Mouse (Mus musculus) midbrain, postnatal 0 days (tissue): Measurements from ENCODE around the gene Anln. TPM values are rescaled to one million over a fixed set of nuclear protein-coding genes. Genes with fewer than 3 reads are reported as not detected.
"Not testable (repeated sequence)": the region's sequence is repeated elsewhere in the genome, so short reads cannot be mapped to it uniquely, and the experiment has no call there.

Source experiments
- ATAC-seq: fragments of 200-750 bp; cut with Nextera tagmentation; 2 replicates; pipeline ENCODE4 v1.8.0; 2017; ENCODE audit warnings: moderate number of reproducible peaks, mild to moderate bottlenecking, moderate TSS enrichment, moderate library complexity; ENCODE audit not compliant: low FRiP score
- DNase-seq: peaks from one replicate; pipeline ENCODE4 v3.0.0-alpha.2; 2015; ENCODE audit warnings: low spot score
- H3K27ac ChIP-seq: fragments of 300-500 bp; sonication (generic); 2 replicates; pipeline ENCODE4 v1.5.1; 2014; ENCODE audit warnings: low read depth, mild to moderate bottlenecking, low read length, mixed read lengths
- H3K27me3 ChIP-seq: fragments of 300-500 bp; sonication (generic); 2 replicates; pipeline ENCODE4 v1.6.1; 2014; ENCODE audit warnings: low read length, control low read depth, mixed read lengths; ENCODE audit not compliant: insufficient read depth
- H3K36me3 ChIP-seq: fragments of 300-500 bp; sonication (generic); 2 replicates; pipeline ENCODE4 v1.6.1; 2014; ENCODE audit warnings: low read length, control low read depth, mixed read lengths; ENCODE audit not compliant: insufficient read depth
- H3K4me1 ChIP-seq: fragments of 300-500 bp; sonication (generic); 2 replicates; pipeline ENCODE4 v1.6.1; 2014; ENCODE audit warnings: mild to moderate bottlenecking, control low read depth, antibody characterized with exemption, low read length, mixed read lengths; ENCODE audit not compliant: insufficient read depth
- H3K4me2 ChIP-seq: fragments of 300-500 bp; sonication (generic); 2 replicates; pipeline ENCODE4 v1.6.1; 2014; ENCODE audit warnings: low read depth, mild to moderate bottlenecking, low read length, mixed read lengths; ENCODE audit not compliant: poor library complexity, severe bottlenecking
- H3K4me3 ChIP-seq: fragments of 300-500 bp; sonication (generic); 2 replicates; pipeline ENCODE4 v1.5.1; 2014; ENCODE audit warnings: low read depth, mild to moderate bottlenecking, low read length, moderate library complexity
- H3K9ac ChIP-seq: fragments of 300-500 bp; sonication (generic); replicated peaks from 2 replicates; pipeline ENCODE4 v1.6.1; 2014; ENCODE audit warnings: mild to moderate bottlenecking, low read length, moderate library complexity, mixed read lengths; ENCODE audit not compliant: poor library complexity, severe bottlenecking
- H3K9me3 ChIP-seq: fragments of 300-500 bp; sonication (generic); 2 replicates; pipeline ENCODE4 v1.6.1; 2016; ENCODE audit warnings: low read length, control low read depth
- CTCF ChIP-seq: IDR thresholded peaks from 2 replicates; pipeline ENCODE4 v1.5.1; 2016; ENCODE audit warnings: antibody characterized with exemption, mild to moderate bottlenecking
- WGBS: fragments of 180-500 bp; shearing (Covaris S2); extraction: QIAGEN DNeasy Blood & Tissue Kit; methylation state at CpG from one replicate; pipeline ENCODE4 v1.1.7; 2014; 5-methylcytosine and 5-hydroxymethylcytosine counted together
- polyA plus RNA-seq: library from polyadenylated mRNA; unstranded; fragments of >200 nt; fragmentation: Nextera tagmentation; extraction: Ambion mirVana; gene quantifications from 2 replicates; pipeline ENCODE4 v1.2.1, GENCODE M21; 2015
- total RNA-seq: library from RNA; depleted of rRNA; stranded (reverse); fragments of >200 nt; gene quantifications from 2 replicates; pipeline ENCODE4 v1.2.3, GENCODE M21; 2014

Anln gene
- total and polyA plus RNA-seq, 2 experiments from 2014 or later, result 1.7 to 3.6 TPM

GRCm38 (mm10) chr9:22405414-22405813 is 16.4 kb upstream of the Anln start:
- no peak for TF ChIP-seq CTCF
- Histone ChIP-seq H3K9ac (no peak overlapping the region), H3K9me3 (no peaks in the 10 kb centered on the region), H3K27ac (no peak overlapping the region), H3K36me3 (no peaks in the 10 kb centered on the region), H3K4me3 (no peak overlapping the region), H3K4me1 (no peaks in the 10 kb centered on the region), H3K4me2 (no peak overlapping the region), H3K27me3 (no peaks in the 10 kb centered on the region)
- DNase-seq, result no peak
- no peak for ATAC-seq
- 78% methylated on average over 3 of the region's 3 CpGs for WGBS

GRCm38 (mm10) chr9:22403501-22403900 is 14.5 kb upstream of the Anln start:
- not testable (repeated sequence) for H3K4me3 ChIP-seq, ATAC-seq, H3K9me3 ChIP-seq, H3K27me3 ChIP-seq, H3K36me3 ChIP-seq, H3K4me2 ChIP-seq, H3K4me1 ChIP-seq, H3K27ac ChIP-seq, DNase-seq, H3K9ac ChIP-seq
- WGBS, result 60% methylated on average over 2 of the region's 2 CpGs

- no peak for TF ChIP-seq CTCF
- Histone ChIP-seq H3K4me2 (no peak overlapping the region), H3K27ac (no peak overlapping the region), H3K9me3 (no peaks in the 10 kb centered on the region), H3K9ac (no peak overlapping the region), H3K36me3 (no peaks in the 10 kb centered on the region), H3K4me3 (no peak overlapping the region), H3K27me3 (no peaks in the 10 kb centered on the region), H3K4me1 (no peaks in the 10 kb centered on the region)
- 83% methylated on average over 3 of the region's 3 CpGs for WGBS
- no peak for DNase-seq
- no peak for ATAC-seq
These were observed 14.0 kb upstream of the Anln start for GRCm38 (mm10) chr9:22402976-22403375.

- Histone ChIP-seq H3K36me3 (no peaks in the 10 kb centered on the region), H3K9me3 (no peaks in the 10 kb centered on the region), H3K4me1 (no peaks in the 10 kb centered on the region), H3K4me2 (no peak overlapping the region), H3K4me3 (no peak overlapping the region), H3K27ac (no peak overlapping the region), H3K9ac (no peak overlapping the region), H3K27me3 (no peaks in the 10 kb centered on the region)
- ATAC-seq, result no peak
- no peak for DNase-seq
- 92% methylated on average over 6 of the region's 6 CpGs for WGBS
- no peak for TF ChIP-seq CTCF
These were observed 13.0 kb upstream of the Anln start for GRCm38 (mm10) chr9:22402001-22402400.

GRCm38 (mm10) chr9:22399021-22399420 is 10.0 kb upstream of the Anln start:
- Histone ChIP-seq H3K9me3 (no peaks in the 10 kb centered on the region), H3K27ac (no peak overlapping the region), H3K27me3 (no peaks in the 10 kb centered on the region), H3K36me3 (no peaks in the 10 kb centered on the region), H3K4me3 (no peak overlapping the region), H3K4me1 (no peaks in the 10 kb centered on the region), H3K4me2 (no peak overlapping the region), H3K9ac (no peak overlapping the region)
- ATAC-seq (no peak), DNase-seq (no peak)
- WGBS, result 88% methylated on average over 4 of the region's 4 CpGs
- no peak for TF ChIP-seq CTCF

GRCm38 (mm10) chr9:22394725-22395124 is 5.7 kb upstream of the Anln start:
- DNase-seq (no peak), ATAC-seq (no peak)
- Histone ChIP-seq H3K4me1 (no peaks in the 10 kb centered on the region), H3K36me3 (no peaks in the 10 kb centered on the region), H3K9me3 (no peaks in the 10 kb centered on the region), H3K27me3 (no peaks in the 10 kb centered on the region), H3K4me2 (no peak overlapping the region), H3K27ac (no peak overlapping the region), H3K9ac (no peak overlapping the region), H3K4me3 (no peak overlapping the region)
- no peak for TF ChIP-seq CTCF
- WGBS, result 93% methylated on average over 2 of the region's 2 CpGs
